Mouse (Mus musculus): Measurements from ENCODE around the gene Hspb6. TPM values are rescaled to one million over a fixed set of nuclear protein-coding genes. Genes with fewer than 3 reads are reported as not detected.

Hspb6 gene
- polyA plus RNA-seq, 1 experiment from 2014 or later, result 10.1 TPM

DNA sequence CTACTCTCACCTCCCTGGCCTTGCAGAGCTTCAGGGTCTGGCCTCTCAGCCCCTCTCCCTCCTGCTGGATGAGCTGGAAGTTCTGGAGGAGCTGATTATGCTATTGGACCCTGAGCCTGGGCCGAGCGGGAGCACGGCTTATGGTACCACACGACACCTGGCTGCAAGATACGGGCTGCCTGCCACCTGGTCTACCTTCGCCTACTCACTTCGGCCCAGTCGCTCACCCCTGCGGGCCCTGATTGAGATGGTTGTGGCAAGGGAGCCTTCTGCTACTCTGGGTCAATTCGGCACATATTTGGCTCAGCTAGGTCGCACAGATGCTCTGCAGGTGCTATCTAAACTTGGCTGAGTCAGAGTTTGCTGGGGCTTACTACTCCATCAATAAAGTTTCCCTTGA lies 15.6 kb downstream of the Hspb6 start:
- no peaks in the 10 kb centered on the region for H3K27me3 ChIP-seq (replicated peaks; ENCODE audit: control insufficient read depth, insufficient read depth, low read length)
- H3K4me1 ChIP-seq (ENCODE audit: control insufficient read depth, insufficient read depth, low read length), result peaks cover 4% of the 10 kb centered on the region; the same call in 1 of the 2 replicates
- no peak overlapping the region for H3K9ac ChIP-seq (ENCODE audit: low read length)
- no peak overlapping the region for H3K27ac ChIP-seq (ENCODE audit: low read depth, low read length)
- WGBS, result 89% methylated on average over 11 of the region's 11 CpGs
- no peak overlapping the region for H3K4me2 ChIP-seq (ENCODE audit: low read length)
- DNase-seq (ENCODE audit: low spot score), result no peak
- no peak overlapping the region for H3K4me3 ChIP-seq (ENCODE audit: low read depth, low read length)
- H3K36me3 ChIP-seq (ENCODE audit: control insufficient read depth, insufficient read depth, low read length), result peaks cover 76% of the 10 kb centered on the region
- ATAC-seq, result no peak
- no peaks in the 10 kb centered on the region for H3K9me3 ChIP-seq (replicated peaks; ENCODE audit: control insufficient read depth, low read length)

DNA sequence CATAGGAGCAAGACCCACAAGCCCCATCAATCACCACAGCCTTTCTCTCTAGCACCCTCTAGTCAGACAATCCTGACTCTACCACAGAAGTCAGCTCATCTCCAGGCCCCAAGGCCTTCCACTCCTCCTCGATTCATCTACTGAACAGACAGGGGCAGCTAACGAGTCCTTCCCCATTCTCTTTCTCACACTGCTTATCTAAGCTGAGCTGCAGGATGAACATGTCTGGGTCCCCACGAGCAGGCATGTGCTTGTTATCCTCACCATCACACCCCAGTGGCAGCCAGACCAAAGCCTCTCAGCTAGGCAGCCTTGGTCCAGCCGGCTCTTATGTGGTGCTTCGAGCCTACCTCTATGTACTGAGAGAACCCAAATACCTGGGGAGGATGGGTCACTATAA lies 20.4 kb downstream of the Hspb6 start:
- no peaks in the 10 kb centered on the region for H3K9me3 ChIP-seq (replicated peaks; ENCODE audit: control insufficient read depth, low read length)
- H3K36me3 ChIP-seq (ENCODE audit: control insufficient read depth, insufficient read depth, low read length), result peaks cover 96% of the 10 kb centered on the region
- no peaks in the 10 kb centered on the region for H3K4me1 ChIP-seq (ENCODE audit: control insufficient read depth, insufficient read depth, low read length)
- no peak overlapping the region for H3K4me2 ChIP-seq (ENCODE audit: low read length)
- H3K4me3 ChIP-seq (ENCODE audit: low read depth, low read length), result no peak overlapping the region
- H3K27ac ChIP-seq (ENCODE audit: low read depth, low read length), result no peak overlapping the region
- no peak overlapping the region for H3K9ac ChIP-seq (ENCODE audit: low read length)
- H3K27me3 ChIP-seq (replicated peaks; ENCODE audit: control insufficient read depth, insufficient read depth, low read length), result no peaks in the 10 kb centered on the region
- no peak for DNase-seq (ENCODE audit: low spot score)
- no peak for ATAC-seq
- 82% methylated on average over 5 of the region's 5 CpGs for WGBS

DNA sequence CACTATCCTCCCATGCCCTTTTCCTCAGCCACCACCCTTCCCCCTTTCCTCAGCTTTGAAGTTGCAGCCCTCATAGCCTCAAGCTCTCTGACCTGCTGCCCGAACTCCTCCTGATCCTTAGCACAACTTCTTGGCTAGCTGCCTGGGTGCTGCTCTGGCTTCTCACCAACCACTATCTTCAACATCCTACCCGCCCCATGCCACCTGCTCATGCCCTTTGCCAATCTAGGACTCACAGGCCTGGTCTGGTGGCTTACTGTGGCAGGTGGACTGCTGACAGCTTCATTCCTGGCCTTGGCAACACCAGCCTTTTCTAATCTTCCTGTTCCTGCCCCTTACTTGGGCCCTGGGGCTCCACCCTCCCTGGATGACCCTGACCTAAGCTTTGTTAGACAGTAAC lies 21.0 kb downstream of the Hspb6 start:
- no peak for DNase-seq (ENCODE audit: low spot score)
- WGBS, result 89% methylated on average over 2 of the region's 2 CpGs
- no peaks in the 10 kb centered on the region for H3K9me3 ChIP-seq (replicated peaks; ENCODE audit: control insufficient read depth, low read length)
- H3K4me2 ChIP-seq (ENCODE audit: low read length), result no peak overlapping the region
- H3K4me3 ChIP-seq (ENCODE audit: low read depth, low read length), result no peak overlapping the region
- ATAC-seq, result no peak
- H3K4me1 ChIP-seq (ENCODE audit: control insufficient read depth, insufficient read depth, low read length), result no peaks in the 10 kb centered on the region
- no peaks in the 10 kb centered on the region for H3K27me3 ChIP-seq (replicated peaks; ENCODE audit: control insufficient read depth, insufficient read depth, low read length)
- H3K9ac ChIP-seq (ENCODE audit: low read length), result no peak overlapping the region
- H3K27ac ChIP-seq (ENCODE audit: low read depth, low read length), result no peak overlapping the region
- peaks cover 98% of the 10 kb centered on the region for H3K36me3 ChIP-seq (ENCODE audit: control insufficient read depth, insufficient read depth, low read length)

DNA sequence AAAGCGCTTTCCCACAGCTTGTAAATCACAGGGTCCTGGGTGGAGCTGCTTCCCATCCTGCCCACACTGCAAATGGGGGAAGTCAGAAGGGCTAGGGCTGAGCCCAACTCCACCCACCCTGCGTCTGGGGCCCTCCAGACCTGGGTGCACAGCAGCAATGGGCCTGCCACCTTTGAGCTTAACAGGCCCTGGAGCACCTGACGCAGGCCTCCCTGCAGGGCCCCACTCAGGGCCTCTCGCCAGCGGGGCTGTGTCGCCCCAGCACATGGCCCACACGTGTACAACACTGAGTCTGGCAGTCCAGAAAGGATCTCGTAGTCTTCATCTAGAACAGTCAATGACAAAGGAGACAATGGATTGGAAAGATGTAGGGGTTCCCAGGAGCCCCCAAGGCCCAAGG lies 28.0 kb downstream of the Hspb6 start:
- 94% methylated on average over 8 of the region's 8 CpGs for WGBS
- Histone ChIP-seq H3K9me3 (replicated peaks; ENCODE audit: control insufficient read depth, low read length) (no peaks in the 10 kb centered on the region), H3K36me3 (ENCODE audit: control insufficient read depth, insufficient read depth, low read length) (peaks cover 100% of the 10 kb centered on the region), H3K4me1 (ENCODE audit: control insufficient read depth, insufficient read depth, low read length) (no peaks in the 10 kb centered on the region), H3K4me2 (ENCODE audit: low read length) (no peak overlapping the region), H3K27ac (ENCODE audit: low read depth, low read length) (no peak overlapping the region), H3K4me3 (ENCODE audit: low read depth, low read length) (no peak overlapping the region), H3K27me3 (replicated peaks; ENCODE audit: control insufficient read depth, insufficient read depth, low read length) (no peaks in the 10 kb centered on the region), H3K9ac (ENCODE audit: low read length) (no peak overlapping the region)
- DNase-seq (ENCODE audit: low spot score) (no peak), ATAC-seq (no peak)

DNA sequence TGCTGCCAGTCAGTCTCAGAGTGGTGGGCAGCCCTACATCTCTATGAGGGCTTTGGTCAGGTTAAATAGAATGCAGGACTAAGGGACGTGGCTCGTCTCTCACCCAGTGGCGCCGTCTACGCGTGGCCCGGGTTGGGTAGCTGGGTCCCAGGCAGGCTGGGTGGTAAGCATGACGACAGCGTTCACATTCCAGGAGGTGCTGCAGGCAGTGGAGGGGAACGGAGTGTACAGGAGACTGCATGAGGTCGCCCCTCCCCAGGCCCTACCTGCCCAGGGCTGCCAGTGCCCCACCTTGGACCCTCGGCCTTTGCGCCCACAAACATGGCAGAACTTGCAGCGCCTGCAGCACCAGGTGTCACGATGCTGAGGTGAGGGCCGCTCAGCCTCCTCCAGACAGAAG lies 29.6 kb downstream of the Hspb6 start:
- H3K9me3 ChIP-seq (replicated peaks; ENCODE audit: control insufficient read depth, low read length), result no peaks in the 10 kb centered on the region
- peaks cover 100% of the 10 kb centered on the region for H3K36me3 ChIP-seq (ENCODE audit: control insufficient read depth, insufficient read depth, low read length)
- H3K27me3 ChIP-seq (replicated peaks; ENCODE audit: control insufficient read depth, insufficient read depth, low read length), result no peaks in the 10 kb centered on the region
- H3K4me3 ChIP-seq (ENCODE audit: low read depth, low read length), result no peak overlapping the region
- H3K9ac ChIP-seq (ENCODE audit: low read length), result no peak overlapping the region
- 94% methylated on average over 16 of the region's 16 CpGs for WGBS
- H3K4me2 ChIP-seq (ENCODE audit: low read length), result no peak overlapping the region
- ATAC-seq (no peak), DNase-seq (ENCODE audit: low spot score) (no peak)
- no peak overlapping the region for H3K27ac ChIP-seq (ENCODE audit: low read depth, low read length)
- H3K4me1 ChIP-seq (ENCODE audit: control insufficient read depth, insufficient read depth, low read length), result no peaks in the 10 kb centered on the region

DNA sequence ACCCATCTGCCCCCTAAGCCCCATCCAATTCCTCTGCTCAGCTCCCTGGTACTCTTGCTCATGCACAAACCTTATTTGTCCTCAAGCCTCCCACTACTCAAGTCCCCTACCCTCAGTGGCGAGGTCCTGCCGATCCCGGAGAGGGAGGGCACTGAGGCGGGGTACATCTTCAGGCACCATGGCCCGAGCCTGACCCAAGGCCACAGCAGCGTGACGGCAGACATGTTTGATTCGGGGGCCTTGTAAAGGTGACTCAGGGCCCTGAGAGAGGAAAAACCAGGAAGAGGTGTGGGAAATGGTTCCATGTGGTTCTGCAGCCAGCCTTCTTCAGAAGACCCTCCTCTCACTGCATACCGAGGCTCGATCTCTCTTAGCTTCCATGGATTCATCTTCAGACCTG lies 32.4 kb downstream of the Hspb6 start:
- no peak for DNase-seq (ENCODE audit: low spot score)
- WGBS, result 96% methylated on average over 10 of the region's 10 CpGs
- H3K36me3 ChIP-seq (ENCODE audit: control insufficient read depth, insufficient read depth, low read length), result peaks cover 77% of the 10 kb centered on the region

DNA sequence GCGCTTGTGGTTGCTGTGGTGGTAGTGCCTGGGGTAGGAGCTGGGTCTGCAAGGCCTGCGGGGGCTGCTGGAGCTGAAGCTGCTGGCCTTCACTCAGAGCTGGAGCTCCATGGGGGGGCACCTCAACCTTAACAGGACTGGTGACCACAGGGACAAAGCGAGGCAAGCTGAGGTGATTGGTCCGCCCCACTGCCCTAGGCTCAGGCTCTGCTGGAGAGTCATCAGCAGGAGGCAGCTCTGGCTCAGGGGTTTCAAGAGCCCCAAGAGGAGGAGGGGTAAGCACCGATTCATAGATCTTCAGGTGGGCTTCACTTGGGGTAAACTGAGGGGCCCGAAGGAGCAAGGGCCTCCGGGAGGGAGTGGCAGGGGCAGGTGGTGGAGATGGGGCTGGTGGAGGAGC lies 33.2 kb downstream of the Hspb6 start:
- Histone ChIP-seq H3K4me2 (ENCODE audit: low read length) (no peak overlapping the region), H3K9ac (ENCODE audit: low read length) (no peak overlapping the region), H3K4me1 (ENCODE audit: control insufficient read depth, insufficient read depth, low read length) (peaks cover 7% of the 10 kb centered on the region), H3K27ac (ENCODE audit: low read depth, low read length) (no peak overlapping the region), H3K27me3 (replicated peaks; ENCODE audit: control insufficient read depth, insufficient read depth, low read length) (no peaks in the 10 kb centered on the region), H3K9me3 (replicated peaks; ENCODE audit: control insufficient read depth, low read length) (no peaks in the 10 kb centered on the region), H3K4me3 (ENCODE audit: low read depth, low read length) (no peak overlapping the region), H3K36me3 (ENCODE audit: control insufficient read depth, insufficient read depth, low read length) (peaks cover 69% of the 10 kb centered on the region)
- DNase-seq (ENCODE audit: low spot score) (no peak), ATAC-seq (no peak)
- 96% methylated on average over 7 of the region's 7 CpGs for WGBS

More for the DNA sequence above, 32.4 kb downstream of the Hspb6 start:
- no peak overlapping the region for H3K27ac ChIP-seq (ENCODE audit: low read depth, low read length)
- H3K4me3 ChIP-seq (ENCODE audit: low read depth, low read length), result no peak overlapping the region
- H3K4me1 ChIP-seq (ENCODE audit: control insufficient read depth, insufficient read depth, low read length), result peaks cover 7% of the 10 kb centered on the region
- no peak overlapping the region for H3K4me2 ChIP-seq (ENCODE audit: low read length)
- H3K9ac ChIP-seq (ENCODE audit: low read length), result no peak overlapping the region
- H3K9me3 ChIP-seq (replicated peaks; ENCODE audit: control insufficient read depth, low read length), result no peaks in the 10 kb centered on the region
- no peak for ATAC-seq
- H3K27me3 ChIP-seq (replicated peaks; ENCODE audit: control insufficient read depth, insufficient read depth, low read length), result no peaks in the 10 kb centered on the region

DNA sequence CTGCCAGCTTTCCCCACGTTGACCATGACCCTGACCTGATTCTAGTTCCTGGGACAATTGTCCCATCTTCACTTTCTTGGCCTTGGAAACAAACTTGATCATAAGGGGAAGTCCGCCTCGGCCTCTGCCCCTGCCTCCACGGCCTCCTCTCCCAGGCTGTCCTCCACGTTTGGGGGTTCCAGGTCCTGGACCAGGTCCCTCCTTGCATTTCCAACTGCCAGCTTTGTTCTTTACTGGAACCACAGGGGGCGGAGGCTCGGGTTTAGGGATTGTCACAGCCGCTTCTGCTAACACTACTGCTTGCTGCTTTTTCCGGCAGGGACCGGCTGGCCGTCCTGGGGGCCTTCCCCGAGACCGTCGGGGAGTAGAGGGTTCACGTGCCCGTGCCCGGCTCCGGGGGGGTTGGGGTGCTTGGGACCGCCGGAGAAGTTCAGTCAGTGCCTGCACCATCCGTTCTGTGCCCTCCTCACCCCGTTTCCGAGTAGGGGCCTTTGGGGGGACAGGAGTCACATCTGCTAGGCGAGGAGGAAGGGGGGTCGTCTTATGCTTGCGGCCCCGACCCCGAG lies 34.6 kb downstream of the Hspb6 start:
- ATAC-seq (no peak), DNase-seq (ENCODE audit: low spot score) (no peak)
- H3K27ac ChIP-seq (ENCODE audit: low read depth, low read length), result no peak overlapping the region
- H3K4me2 ChIP-seq (ENCODE audit: low read length), result peak overlapping the region; percentile 95
- H3K27me3 ChIP-seq (replicated peaks; ENCODE audit: control insufficient read depth, insufficient read depth, low read length), result no peaks in the 10 kb centered on the region
- peaks cover 55% of the 10 kb centered on the region for H3K36me3 ChIP-seq (ENCODE audit: control insufficient read depth, insufficient read depth, low read length)
- H3K4me3 ChIP-seq (ENCODE audit: low read depth, low read length), result no peak overlapping the region
- 89% methylated on average over 28 of the region's 28 CpGs for WGBS
- peaks cover 7% of the 10 kb centered on the region for H3K4me1 ChIP-seq (ENCODE audit: control insufficient read depth, insufficient read depth, low read length)
- H3K9me3 ChIP-seq (replicated peaks; ENCODE audit: control insufficient read depth, low read length), result no peaks in the 10 kb centered on the region
- H3K9ac ChIP-seq (ENCODE audit: low read length), result peak overlapping the region; percentile 97

DNA sequence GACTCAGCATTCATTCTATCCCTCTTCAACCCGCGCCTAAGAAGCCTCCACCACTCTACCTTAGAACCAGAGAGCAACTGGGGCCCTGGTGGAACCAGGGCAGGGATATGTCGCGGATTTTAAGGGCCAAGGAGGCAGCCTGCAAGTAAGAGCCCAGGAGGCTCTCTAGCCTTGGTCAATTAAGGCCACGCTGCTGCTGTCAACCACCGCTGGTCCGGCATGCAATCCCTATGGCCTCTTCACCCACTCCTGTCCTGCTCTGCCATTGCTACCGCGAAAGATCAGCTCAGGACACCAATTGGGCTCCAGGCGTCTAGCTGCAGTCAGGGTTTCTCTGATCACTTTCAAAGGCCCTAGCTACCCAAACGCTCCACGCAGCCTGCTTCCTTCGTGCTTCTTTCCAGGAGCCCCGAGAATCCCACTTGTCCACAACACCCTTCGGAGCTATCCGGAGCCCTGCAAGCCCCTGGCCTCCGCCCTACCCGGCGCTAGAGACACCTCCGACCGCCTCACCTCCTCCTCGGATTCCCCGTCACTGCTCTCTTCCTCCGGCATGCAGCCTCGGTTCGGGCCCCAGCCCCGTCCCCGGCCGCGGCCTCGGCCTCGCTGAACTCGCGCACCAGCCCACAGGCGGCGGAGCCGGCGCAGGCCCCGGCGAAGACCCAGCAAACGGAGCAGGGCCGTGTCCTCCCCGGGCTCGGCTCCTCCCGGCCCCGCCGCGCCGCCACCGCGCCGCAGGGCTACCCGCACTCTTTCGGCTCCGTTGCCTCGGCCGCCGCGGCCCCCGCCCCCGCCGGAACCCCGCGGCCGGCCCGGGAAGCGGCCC lies 36.1 kb downstream of the Hspb6 start:
- Histone ChIP-seq H3K4me2 (ENCODE audit: low read length) (peak overlapping the region; percentile 95), H3K9me3 (replicated peaks; ENCODE audit: control insufficient read depth, low read length) (no peaks in the 10 kb centered on the region), H3K36me3 (ENCODE audit: control insufficient read depth, insufficient read depth, low read length) (peaks cover 40% of the 10 kb centered on the region), H3K4me3 (ENCODE audit: low read depth, low read length) (peak overlapping the region; percentile 98), H3K4me1 (ENCODE audit: control insufficient read depth, insufficient read depth, low read length) (peaks cover 7% of the 10 kb centered on the region), H3K27ac (ENCODE audit: low read depth, low read length) (peak overlapping the region; percentile 92), H3K9ac (ENCODE audit: low read length) (peak overlapping the region; percentile 97), H3K27me3 (replicated peaks; ENCODE audit: control insufficient read depth, insufficient read depth, low read length) (no peaks in the 10 kb centered on the region)
- WGBS, result under 1% methylated on average over 63 of the region's 67 CpGs
- DNase-seq (ENCODE audit: low spot score) (peak; percentile 29), ATAC-seq (peak; percentile 48)
